Mouse (Mus musculus): ENCODE data around the gene Prex1.

- TF ChIP-seq CTCF (IDR thresholded peaks at IDR 0.05; ENCODE audit: control insufficient read depth, insufficient read depth, low read length) (no peak), POLR2A (IDR thresholded peaks at IDR 0.05; ENCODE audit: borderline replicate concordance, control insufficient read depth, low read depth, low read length) (no peak)
These were observed 27.8 kb downstream of the Prex1 start for GRCm38 (mm10) chr2:166685824-166686223.

Measured in bone marrow, adult 2 months (tissue).